Mouse (Mus musculus) embryonic facial prominence, embryonic 11.5 days (tissue): Measurements from ENCODE around the gene Hoxa13. TPM values are rescaled to one million over a fixed set of nuclear protein-coding genes. Genes with fewer than 3 reads are reported as not detected.

Experiments used
- ATAC-seq: fragments of 200-750 bp; cut with Nextera tagmentation; replicated peaks from 2 replicates; pipeline ENCODE4 v1.8.0; 2017; ENCODE audit warnings: low read depth; ENCODE audit not compliant: insufficient number of reproducible peaks, low FRiP score, low TSS enrichment
- DNase-seq: peaks from one replicate; pipeline ENCODE4 v3.0.0-alpha.2; 2015; ENCODE audit warnings: low spot score
- H3K27ac ChIP-seq: fragments of 300-500 bp; sonication (generic); replicated peaks from 2 replicates; pipeline ENCODE4 v1.5.1; 2014; ENCODE audit warnings: mild to moderate bottlenecking, low read depth, low read length, control low read depth
- H3K27me3 ChIP-seq: fragments of 300-500 bp; sonication (generic); 2 replicates; pipeline ENCODE4 v1.6.1; 2014; ENCODE audit warnings: mild to moderate bottlenecking, low read length, moderate library complexity, mixed read lengths; ENCODE audit not compliant: control insufficient read depth, insufficient read depth
- H3K36me3 ChIP-seq: fragments of 300-500 bp; sonication (generic); replicated peaks from 2 replicates; pipeline ENCODE4 v1.6.1; 2014; ENCODE audit warnings: low read depth, mild to moderate bottlenecking, low read length, moderate library complexity, mixed read lengths; ENCODE audit not compliant: control insufficient read depth, insufficient read depth
- H3K4me1 ChIP-seq: fragments of 300-500 bp; sonication (generic); 2 replicates; pipeline ENCODE4 v1.6.1; 2014; ENCODE audit warnings: low read length, mixed read lengths; ENCODE audit not compliant: control insufficient read depth, insufficient read depth
- H3K4me2 ChIP-seq: fragments of 300-500 bp; sonication (generic); 2 replicates; pipeline ENCODE4 v1.6.1; 2014; ENCODE audit warnings: low read depth, mild to moderate bottlenecking, control low read depth, low read length, moderate library complexity
- H3K4me3 ChIP-seq: fragments of 300-500 bp; sonication (generic); 2 replicates; pipeline ENCODE4 v1.5.1; 2014; ENCODE audit warnings: low read depth, low read length, control low read depth
- H3K9ac ChIP-seq: fragments of 300-500 bp; sonication (generic); replicated peaks from 2 replicates; pipeline ENCODE4 v1.6.1; 2014; ENCODE audit warnings: mild to moderate bottlenecking, control low read depth, low read length
- H3K9me3 ChIP-seq: fragments of 300-500 bp; sonication (generic); replicated peaks from 2 replicates; pipeline ENCODE4 v1.6.1; 2016; ENCODE audit warnings: mild to moderate bottlenecking, low read length, inconsistent platforms, mixed read lengths; ENCODE audit not compliant: control insufficient read depth
- WGBS: fragments of 180-500 bp; shearing (Covaris S2); extraction: QIAGEN DNeasy Blood & Tissue Kit; methylation state at CpG from one replicate; pipeline ENCODE4 v1.1.7; 2014; 5-methylcytosine and 5-hydroxymethylcytosine counted together
- polyA plus RNA-seq: library from polyadenylated mRNA; unstranded; fragments of >200 nt; fragmentation: Nextera tagmentation; extraction: Ambion mirVana; gene quantifications from 2 replicates; pipeline ENCODE4 v1.2.1, GENCODE M21; 2014

Gene Hoxa13
- polyA plus RNA-seq, 1 experiment from 2014 or later, result not detected

- no peak for DNase-seq
- WGBS, result 8% methylated on average over 7 of the region's 7 CpGs
- ATAC-seq, result no peak
- H3K4me1 ChIP-seq, result no peaks in the 10 kb centered on the region; the same call in 1 of the 2 replicates
- H3K9ac ChIP-seq, result no peak overlapping the region
- H3K9me3 ChIP-seq, result no peaks in the 10 kb centered on the region
- no peak overlapping the region for H3K4me3 ChIP-seq
- H3K27ac ChIP-seq, result no peak overlapping the region
- H3K4me2 ChIP-seq, result no peak overlapping the region
- H3K36me3 ChIP-seq, result no peaks in the 10 kb centered on the region
- H3K27me3 ChIP-seq, result peaks cover 84% of the 10 kb centered on the region
These were observed 9.4 kb downstream of the Hoxa13 start for GRCm38 (mm10) chr6:52251177-52251879.

DNA sequence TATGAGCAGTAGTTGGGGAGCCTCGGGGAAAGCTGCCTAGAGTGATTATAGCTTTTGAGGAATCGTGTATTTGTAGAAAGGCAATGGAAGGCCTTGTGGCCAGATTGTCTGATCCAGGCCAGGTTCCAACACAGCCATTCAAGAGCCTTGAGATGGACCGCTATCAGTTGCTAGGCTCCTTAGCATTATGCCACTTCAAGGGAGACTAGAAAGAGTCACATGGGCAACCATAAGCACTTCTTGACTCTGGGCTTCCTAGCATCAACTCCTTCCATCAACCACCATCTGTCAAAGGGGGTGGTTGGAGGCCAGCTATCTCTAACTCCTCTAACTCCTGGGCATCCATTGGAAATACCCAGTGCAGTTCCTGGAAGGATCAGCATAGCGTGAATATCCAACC lies 10.9 kb downstream of the Hoxa13 start:
- Histone ChIP-seq H3K36me3 (no peaks in the 10 kb centered on the region), H3K9ac (no peak overlapping the region), H3K27me3 (peaks cover 89% of the 10 kb centered on the region), H3K27ac (no peak overlapping the region), H3K9me3 (no peaks in the 10 kb centered on the region), H3K4me3 (no peak overlapping the region), H3K4me1 (no peaks in the 10 kb centered on the region; the same call in 1 of the 2 replicates), H3K4me2 (no peak overlapping the region)
- WGBS, result 0% methylated on average over 4 of the region's 4 CpGs
- no peak for ATAC-seq
- DNase-seq, result no peak

GRCm38 (mm10) chr6:52249415-52249738 lies 11.3 kb downstream of the Hoxa13 start:
- Histone ChIP-seq H3K4me2 (no peak overlapping the region), H3K36me3 (no peaks in the 10 kb centered on the region), H3K27me3 (peaks cover 93% of the 10 kb centered on the region), H3K4me1 (no peaks in the 10 kb centered on the region; the same call in 1 of the 2 replicates), H3K4me3 (no peak overlapping the region), H3K9ac (no peak overlapping the region), H3K27ac (no peak overlapping the region), H3K9me3 (no peaks in the 10 kb centered on the region)
- 2% methylated on average over 16 of the region's 16 CpGs for WGBS
- ATAC-seq (no peak), DNase-seq (no peak)

DNA sequence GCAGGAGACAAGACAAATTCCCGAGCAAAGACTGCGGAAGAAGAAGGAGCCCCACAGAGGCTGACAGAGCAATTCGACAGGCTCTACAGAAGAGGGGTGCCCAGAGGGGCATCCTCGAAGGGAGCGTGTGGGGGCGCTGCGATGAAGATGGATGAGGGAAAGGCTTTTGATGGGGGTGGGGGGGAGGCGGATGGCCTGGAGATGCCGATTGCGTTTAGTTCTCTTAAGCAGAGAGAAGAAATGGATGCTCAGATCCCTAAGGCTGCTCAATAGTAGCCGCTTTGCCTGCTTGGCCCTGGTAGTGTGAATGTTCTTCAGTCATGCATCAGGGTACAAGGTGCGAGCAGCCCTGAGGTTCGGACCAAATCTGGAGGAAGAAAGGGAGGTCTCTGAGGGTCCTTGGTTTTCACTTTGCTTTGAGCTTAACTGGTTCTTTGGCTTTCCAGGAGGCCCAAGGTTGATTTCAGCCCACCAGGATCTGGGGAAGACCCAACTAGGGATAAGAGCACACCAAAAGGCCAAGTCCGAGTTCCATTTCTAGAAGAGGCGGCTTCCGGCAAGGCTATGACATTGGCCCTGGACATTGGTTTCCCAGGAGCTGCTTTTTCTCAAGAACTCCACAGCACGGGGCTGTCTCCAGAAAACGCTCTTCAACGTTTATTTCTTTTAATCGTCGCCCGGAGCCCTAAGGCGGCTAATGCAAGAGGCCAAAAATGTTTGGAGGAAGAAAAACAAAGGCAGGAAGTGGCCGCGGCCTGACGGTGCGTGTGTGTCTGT lies 11.9 kb downstream of the Hoxa13 start:
- no peak overlapping the region for H3K4me2 ChIP-seq
- no peak for DNase-seq
- WGBS, result under 1% methylated on average over 26 of the region's 27 CpGs
- no peak overlapping the region for H3K4me3 ChIP-seq
- peaks cover 93% of the 10 kb centered on the region for H3K27me3 ChIP-seq
- H3K4me1 ChIP-seq, result no peaks in the 10 kb centered on the region; the same call in 1 of the 2 replicates
- no peaks in the 10 kb centered on the region for H3K36me3 ChIP-seq
- no peak overlapping the region for H3K9ac ChIP-seq
- no peaks in the 10 kb centered on the region for H3K9me3 ChIP-seq
- H3K27ac ChIP-seq, result no peak overlapping the region
- no peak for ATAC-seq

GRCm38 (mm10) chr6:52247766-52248637 lies 12.7 kb downstream of the Hoxa13 start:
- WGBS, result 2% methylated on average over 23 of the region's 23 CpGs
- no peak overlapping the region for H3K4me2 ChIP-seq
- no peaks in the 10 kb centered on the region for H3K4me1 ChIP-seq
- no peaks in the 10 kb centered on the region for H3K9me3 ChIP-seq
- DNase-seq (no peak), ATAC-seq (no peak)
- no peaks in the 10 kb centered on the region for H3K36me3 ChIP-seq
- peaks cover 94% of the 10 kb centered on the region for H3K27me3 ChIP-seq
- no peak overlapping the region for H3K4me3 ChIP-seq
- no peak overlapping the region for H3K27ac ChIP-seq
- H3K9ac ChIP-seq, result no peak overlapping the region

DNA sequence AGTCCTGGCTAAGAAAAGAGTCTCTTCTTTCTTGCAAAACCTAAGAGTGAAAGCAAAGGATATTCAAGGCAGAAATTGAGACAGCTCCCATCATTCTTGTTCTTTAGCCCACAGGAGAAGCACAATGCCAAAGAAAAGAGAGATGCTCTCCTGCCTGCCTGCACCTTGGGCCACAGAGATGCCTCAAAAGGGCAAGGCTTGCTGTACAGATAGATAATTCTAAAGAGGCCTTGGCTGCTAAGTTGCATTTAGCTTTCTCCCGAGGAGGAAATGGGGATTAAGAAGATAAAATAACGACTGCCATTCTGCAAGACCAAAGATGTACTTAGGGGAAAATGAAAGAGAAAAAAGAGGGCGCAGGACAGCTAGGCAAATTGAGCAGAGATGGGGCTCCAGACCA lies 13.8 kb downstream of the Hoxa13 start:
- H3K27ac ChIP-seq, result no peak overlapping the region
- DNase-seq, result no peak
- peaks cover 93% of the 10 kb centered on the region for H3K27me3 ChIP-seq
- H3K4me1 ChIP-seq, result no peaks in the 10 kb centered on the region
- no peaks in the 10 kb centered on the region for H3K9me3 ChIP-seq
- no peak overlapping the region for H3K9ac ChIP-seq
- WGBS, result 5% methylated on average over 3 of the region's 3 CpGs
- no peak overlapping the region for H3K4me2 ChIP-seq
- no peak for ATAC-seq
- H3K4me3 ChIP-seq, result no peak overlapping the region
- no peaks in the 10 kb centered on the region for H3K36me3 ChIP-seq

GRCm38 (mm10) chr6:52246403-52246803 lies 14.3 kb downstream of the Hoxa13 start:
- ATAC-seq (no peak), DNase-seq (no peak)
- under 1% methylated on average over 26 of the region's 26 CpGs for WGBS
- no peak overlapping the region for H3K4me2 ChIP-seq
- no peak overlapping the region for H3K9ac ChIP-seq
- no peaks in the 10 kb centered on the region for H3K9me3 ChIP-seq
- no peak overlapping the region for H3K27ac ChIP-seq
- H3K4me1 ChIP-seq, result no peaks in the 10 kb centered on the region
- no peak overlapping the region for H3K4me3 ChIP-seq
- H3K27me3 ChIP-seq, result peaks cover 92% of the 10 kb centered on the region
- H3K36me3 ChIP-seq, result no peaks in the 10 kb centered on the region
